Mouse (Mus musculus) layer of hippocampus, adult 8-10 months (tissue): ENCODE data around the gene Chd6. TPM values are rescaled to one million over a fixed set of nuclear protein-coding genes. Genes with fewer than 3 reads are reported as not detected.

ENCODE experiments used
- DNase-seq, 2 experiments: peaks; one replicate each; pipeline ENCODE4 v3.0.0; 2022; ENCODE audit warnings: low spot score in 2 of 2
- total RNA-seq, 4 experiments: library from RNA; stranded (reverse); gene quantifications; 2 replicates each; pipeline ENCODE4 v1.2.4; 2022

The Chd6 gene
- total RNA-seq, 4 experiments from 2014 or later: 56.4 to 73.8 (median 61.9) TPM

DNA sequence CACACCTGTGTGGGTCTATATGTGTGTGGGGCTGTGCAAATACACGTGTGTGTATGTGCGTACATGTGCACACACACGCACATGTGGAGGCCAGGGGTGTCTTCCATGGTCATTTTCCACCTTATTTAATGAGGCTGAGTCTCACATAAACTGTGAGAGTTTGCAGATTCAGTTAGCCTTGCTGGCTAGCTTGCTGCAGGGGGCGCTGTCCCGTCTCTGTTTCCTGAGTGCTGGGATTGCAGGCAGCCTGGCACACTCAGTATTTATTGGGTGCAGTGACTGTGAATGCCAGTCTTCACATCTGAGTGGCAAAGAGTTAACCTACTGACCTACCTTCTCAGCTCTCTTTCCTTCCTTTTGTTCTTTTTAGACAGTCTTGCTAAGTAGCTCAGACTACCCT lies 175.0 kb downstream of the Chd6 start:
- DNase-seq: no peak

DNA sequence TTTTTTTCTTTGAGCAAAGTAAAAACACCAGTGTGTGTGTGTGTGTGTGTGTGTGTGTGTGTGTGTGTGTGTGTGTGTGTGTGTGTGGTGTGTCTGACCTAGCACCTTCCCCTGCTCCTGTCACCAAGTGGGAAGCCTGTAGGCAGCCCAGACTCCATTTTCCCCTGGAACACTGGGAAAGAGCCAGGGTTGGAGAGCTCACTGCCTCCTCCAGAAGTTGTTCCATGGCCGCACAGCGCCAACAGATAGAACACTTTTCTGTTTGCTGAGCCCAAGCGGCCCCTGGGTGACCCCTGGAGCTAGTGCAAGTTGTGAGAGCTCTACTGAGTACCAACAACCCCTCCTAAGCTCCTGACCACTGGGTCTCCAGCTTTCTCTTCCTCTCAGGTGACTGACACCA lies 175.9 kb downstream of the Chd6 start:
- DNase-seq: no peak

DNA sequence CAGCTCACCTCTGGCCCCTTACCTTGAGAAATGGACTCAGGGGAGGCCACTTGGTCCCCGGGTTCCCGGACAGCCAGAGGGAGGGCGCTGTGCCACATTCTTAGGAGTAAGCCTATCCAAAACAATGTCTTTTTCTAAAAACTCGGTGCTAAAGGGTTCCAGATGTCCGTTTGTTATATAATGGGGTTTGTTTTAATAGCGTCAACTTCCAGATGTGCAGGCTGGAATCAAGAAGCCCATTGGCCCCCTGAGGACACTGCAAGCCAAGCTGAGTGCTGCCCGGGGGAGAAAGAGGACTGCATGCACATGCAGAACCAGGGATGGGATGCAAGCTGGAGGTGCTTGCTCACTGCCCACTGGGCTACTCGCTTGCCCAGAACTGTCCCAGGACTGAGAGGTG lies 176.6 kb downstream of the Chd6 start:
- no peak for DNase-seq

DNA sequence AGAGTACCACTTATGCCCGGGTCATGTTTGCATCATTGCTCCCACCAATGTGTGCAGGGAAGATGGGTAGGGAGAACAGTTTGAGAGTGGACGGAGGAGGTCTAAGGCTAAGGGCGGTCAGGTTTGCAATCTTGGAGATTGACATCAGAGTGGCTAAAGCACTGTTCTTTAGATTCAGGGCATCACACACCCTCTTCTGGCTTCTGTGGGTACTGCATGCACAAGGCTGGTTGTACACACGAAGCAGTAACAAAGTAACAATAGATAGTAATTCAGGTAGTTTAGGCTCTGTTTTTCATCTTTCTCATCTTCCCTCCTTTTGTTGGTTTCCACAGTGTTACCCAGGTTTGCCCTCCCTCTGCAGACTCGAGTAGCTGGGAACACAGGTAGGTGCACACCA lies 177.5 kb downstream of the Chd6 start:
- no peak for DNase-seq

DNA sequence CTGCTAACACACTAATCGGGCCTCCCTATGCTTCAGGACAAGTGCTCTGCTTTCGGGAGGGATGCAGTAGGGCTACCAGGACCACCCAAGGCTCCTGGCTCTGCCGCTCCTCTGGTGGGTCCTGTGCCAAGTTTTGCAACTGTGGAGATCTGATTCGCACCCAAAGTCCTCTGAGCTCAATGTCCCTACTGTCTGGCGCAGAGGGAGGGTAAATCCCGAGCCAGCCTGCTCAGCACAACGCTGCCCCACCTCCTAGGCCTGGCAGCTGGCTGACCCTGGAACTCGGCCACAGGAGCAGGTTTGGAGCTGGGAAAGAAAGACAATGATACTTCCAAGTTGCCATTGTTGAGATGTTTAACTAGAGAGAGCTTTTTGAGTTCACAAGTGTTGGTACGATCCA lies 183.7 kb downstream of the Chd6 start:
- DNase-seq: peak in 1 of 2 experiments; percentile 33

DNA sequence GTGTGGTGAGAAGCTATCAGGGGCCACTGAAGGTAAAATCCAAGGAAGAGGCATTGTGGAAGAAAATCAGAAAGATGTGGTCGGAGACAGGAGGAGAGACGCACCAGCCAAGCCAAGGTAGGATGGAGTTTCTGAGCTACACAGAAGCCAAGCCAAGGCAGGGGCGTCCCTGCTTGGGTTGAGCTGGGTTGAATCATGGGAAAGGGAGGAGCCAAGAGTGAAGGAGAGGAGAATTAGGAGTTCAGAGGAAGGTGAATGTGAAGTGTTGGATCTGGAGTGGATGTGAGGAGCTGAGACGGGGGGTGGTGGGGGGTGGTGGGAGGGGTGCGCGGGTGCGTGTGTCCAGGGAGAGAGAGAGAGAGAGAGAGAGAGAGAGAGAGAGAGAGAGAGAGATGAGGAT lies 187.6 kb downstream of the Chd6 start:
- no peak for DNase-seq

DNA sequence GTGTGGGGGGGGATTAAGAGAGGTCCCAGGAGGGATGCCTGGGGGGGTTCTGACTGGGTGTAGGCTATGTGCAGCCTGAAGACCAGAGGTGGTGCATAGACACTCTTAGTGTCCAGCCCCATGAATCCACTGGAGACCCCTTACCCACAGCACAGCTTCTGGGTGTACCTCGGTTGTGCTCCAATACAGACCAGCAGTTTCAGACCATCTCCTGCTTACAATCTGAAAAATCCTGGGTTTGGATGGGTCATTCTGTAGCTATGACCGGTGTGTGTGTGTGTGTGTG lies 190.0 kb downstream of the Chd6 start:
- DNase-seq: no peak

DNA sequence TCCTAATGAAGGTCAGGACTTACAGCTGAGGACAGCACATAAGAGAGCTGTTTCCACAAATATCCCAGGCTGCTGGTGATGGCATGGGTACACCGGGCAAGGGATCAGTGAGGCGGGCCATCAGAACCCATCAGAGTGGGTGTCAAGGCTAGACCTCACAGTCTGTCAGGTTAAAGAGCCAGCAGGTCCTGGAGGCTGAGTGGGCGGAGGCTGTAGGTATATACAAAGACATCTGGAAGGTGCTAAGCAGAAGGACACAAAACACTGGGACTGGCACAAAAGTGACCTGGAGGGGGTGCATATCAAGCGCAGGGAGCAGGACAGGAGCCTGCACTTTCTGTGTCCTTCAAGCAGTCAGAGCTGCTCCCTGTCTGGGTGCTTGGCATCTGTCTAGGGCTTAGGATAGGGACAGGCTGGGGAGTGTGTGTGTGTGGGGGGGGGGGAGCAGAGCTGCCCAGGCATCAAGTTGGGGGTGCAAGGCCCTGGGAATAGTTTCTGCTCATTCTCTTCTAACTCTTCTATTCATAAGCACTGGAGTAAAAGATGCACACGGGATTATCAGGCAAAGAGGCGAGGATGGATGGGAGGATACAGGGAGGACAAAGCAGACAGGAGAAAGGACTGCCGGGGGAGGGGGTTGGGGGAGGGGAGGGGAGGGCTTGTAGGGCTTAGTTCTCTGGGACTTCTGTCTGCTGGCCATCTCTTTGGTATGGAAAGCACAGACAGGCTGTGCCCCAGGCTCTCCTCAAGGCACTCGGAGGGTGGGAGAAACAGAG lies 190.5 kb downstream of the Chd6 start:
- no peak for DNase-seq

DNA sequence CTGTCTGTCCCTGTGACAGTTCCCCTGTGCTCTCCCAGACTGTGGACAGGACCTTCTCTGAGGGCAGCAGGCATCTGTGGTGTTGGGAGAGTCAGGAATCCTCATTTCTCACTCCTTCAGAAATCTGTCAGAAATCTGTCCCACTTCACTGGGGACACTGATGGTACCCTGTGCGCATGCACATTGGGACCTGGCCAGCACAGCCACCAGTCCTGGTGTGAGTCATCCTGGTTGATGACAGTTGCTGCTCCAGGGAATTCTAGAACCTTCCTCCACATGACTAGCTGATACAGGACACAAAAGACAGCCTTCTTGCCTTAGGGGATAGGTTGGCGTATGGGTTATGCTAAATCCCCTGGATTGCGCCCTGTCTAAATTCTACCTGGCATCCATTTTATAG lies 191.6 kb downstream of the Chd6 start:
- DNase-seq: no peak

DNA sequence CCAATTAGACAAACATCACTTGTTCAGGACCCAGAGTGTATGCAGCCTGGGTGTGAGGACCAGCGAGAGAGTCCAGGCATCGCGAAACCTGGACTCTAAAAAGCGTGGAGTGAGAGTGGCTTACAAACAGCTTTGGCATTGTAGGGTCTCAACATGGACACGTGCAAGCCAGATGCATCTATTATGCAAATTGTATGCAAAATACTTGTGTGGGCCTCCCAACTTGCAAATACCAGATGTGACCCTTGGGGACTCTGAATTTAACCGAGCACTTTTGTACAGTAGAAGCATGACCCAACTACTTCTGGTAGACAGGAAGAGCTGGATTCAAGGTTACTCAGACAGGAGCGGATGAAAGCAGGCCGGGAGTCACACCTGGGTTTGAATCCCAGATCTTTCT lies 192.2 kb downstream of the Chd6 start:
- no peak for DNase-seq

DNA sequence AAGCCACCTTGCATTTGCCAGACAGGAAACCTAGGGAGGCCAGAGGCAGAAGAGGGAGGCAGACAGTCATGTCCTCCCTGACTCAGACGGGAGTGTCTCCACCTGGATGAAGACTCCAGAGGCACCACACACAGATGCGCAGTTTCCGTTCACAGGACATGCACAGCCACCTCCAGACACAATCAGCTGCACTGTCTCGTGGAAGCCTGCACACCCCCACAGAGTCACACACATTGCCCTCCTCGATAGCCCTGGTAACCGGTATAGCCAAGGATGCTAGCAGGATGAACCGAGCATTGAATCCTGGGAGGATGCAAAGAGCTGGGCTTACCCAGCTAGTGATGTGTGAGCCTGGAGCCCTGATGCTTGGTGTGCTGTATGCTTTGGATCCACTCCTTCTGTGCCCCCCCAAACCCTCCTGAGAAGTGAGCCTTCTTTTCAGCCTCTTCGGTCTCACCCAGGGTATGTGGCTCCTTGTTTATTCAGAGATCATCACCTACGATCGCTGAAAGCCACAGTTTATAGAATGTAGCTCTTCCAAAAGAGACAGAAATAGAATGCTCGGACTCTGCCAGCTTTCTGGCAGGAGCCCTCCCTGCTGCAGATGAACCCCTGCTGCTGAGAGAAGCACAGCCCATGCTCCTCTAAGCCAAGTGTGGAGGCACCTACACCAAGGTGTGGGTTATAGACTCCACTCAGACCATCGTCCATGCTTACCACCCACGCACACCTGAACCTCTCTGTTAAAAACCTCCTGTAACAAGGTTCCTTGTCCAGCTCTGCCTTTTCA lies 192.9 kb downstream of the Chd6 start:
- no peak for DNase-seq

DNA sequence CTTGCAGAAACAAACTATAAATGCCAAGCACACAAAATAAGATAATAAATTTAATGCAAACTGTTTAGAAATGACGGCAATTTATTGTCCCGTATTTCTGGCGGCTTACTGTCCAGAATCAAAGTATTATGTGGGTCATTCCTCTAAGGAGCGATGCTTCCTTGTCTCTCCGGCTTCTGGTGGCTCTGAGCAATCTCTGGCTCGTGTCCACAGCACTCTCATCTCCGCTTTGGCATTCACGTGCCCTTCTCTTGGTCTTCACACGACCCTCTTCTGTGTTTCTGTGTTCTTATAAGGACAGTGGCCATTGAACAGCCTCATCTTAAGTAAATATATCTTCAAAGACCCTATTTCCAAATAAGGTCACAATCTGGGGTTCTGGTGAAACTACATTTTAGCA lies 194.2 kb downstream of the Chd6 start:
- no peak for DNase-seq

DNA sequence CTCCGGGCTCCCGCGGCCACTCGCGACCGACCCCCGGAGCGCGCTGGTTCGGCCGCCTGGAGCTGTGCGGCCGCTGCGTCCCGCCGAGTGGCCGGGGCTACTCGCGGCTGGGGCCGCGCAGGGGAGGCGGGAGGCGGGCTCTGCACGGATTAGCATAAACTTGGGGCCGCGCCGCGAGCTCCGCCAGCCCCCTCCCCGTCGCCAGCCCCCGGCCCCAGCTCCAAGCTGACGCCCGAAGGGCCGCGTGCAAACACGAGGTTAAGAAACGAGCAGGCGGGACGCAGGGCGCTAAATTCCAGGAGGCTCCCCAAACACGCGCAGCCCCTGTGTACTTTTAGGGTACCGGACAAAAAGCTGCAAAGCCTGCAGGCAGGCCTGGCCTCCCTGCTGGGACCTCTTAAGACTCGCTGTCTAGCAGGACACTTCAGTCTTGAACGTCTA lies 196.6 kb downstream of the Chd6 start, which contains the start of gene Emilin3:
Gene Emilin3, minus strand, starts transcription at position 98 of the 441 bp plus-strand sequence.
- no peak for DNase-seq

DNA sequence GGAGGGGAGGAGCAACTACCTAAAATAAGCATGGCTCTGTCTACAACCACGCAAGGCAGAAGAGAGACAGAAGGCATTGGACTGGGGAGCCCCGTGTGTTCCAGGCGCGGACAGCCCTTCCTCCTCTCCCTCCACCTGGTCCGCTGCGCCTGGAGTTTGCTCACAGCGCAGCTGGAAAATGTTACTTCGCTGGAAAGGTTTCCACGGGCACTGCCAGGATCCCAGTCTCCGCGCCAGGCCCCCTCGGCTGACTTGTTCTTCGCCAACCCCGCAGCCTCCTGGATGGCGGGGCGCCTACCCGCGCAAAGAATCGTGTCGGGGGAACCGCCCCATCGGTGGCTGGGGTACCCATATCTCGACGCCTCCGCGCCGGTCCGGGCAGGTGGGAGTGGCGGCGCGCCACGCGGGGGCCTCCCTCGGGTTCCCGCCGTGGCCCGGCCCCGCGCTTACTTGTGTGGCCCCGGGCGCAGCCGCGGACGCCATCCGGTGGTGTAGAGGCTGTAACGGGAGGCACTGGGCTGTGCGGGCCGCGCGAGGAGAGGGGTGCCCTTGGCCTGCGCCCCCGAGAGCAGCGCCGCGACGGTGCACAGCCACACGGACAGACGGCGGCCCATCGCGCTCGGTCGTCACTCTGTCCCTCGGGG lies 197.2 kb downstream of the Chd6 start:
- no peak for DNase-seq

DNA sequence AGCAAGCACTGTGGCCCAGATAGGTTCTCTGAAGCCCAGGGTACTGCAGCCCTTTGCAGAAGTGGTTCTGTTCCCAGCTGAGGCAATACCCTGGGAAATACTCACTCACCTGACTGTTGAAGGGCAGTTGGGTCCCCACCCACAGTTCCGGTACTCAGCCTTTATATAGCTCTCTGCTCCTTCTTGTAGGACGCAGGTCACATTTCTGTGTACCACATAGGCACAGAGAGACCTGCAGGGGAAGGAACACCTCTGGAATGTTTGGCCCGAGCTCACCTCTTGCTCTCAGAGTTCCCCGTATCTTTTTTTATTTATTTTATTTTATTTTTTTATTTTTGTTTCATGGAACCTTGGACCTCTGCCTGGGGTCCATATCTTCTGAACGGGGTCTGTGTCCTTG lies 198.2 kb downstream of the Chd6 start:
- no peak for DNase-seq

DNA sequence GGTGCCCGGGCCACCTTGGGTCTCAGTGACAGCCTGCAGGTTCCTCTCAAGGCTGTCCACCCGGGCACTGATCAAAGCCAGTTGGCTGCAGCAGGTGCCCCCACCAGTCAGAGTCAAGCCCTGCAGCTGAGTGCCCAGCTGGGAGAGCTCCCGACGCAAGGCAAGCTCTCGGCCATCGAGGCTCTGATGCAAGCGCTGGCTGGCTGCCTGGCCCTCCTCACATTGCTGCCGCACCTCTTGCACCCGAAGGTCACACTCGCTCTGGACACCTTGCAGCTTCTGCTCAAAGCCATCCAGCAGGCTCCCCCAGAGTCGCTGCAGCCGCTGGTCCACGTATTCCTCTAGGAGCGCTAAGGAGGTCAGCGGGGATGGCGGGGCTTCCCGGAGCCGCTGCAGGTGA lies 200.3 kb downstream of the Chd6 start:
- DNase-seq: no peak

DNA sequence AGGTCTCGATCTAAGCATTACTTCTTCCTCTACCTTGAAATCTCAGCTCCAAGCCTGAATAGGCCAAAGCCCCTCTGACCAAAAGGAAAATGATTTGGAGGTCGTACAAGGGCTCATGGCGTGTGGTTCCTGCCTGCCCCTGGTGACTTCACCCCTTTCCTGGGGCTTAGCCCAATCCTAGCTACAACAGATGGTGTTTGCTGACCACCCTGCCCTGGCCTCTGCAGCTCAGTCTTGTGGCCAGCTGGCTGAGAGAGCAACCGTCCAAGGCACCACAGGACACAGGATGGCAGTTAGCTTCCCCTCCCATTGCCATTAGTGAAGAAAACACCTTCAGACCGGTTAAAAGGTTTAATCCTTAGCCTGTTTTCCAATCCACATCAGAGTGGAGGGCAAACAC lies 202.8 kb downstream of the Chd6 start:
- no peak for DNase-seq

DNA sequence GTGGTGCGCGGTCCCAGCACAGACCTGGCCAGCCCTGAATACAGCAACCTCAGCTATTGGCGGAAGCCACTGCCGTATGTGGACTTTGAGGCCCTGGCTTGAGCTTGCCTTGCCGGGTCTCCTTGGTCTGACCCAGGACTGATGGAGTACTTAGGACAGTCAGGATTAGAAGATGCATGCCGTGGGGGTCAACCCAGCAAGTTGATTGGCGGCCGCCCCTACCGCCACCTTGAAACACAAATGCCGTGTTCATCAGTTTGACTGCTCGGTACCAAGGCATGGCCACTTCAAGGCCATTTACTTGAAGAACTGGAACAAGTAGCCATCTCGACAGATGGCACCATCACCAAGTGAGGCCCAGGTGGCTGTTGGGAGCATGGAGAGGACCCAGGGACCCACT lies 203.6 kb downstream of the Chd6 start:
- no peak for DNase-seq

DNA sequence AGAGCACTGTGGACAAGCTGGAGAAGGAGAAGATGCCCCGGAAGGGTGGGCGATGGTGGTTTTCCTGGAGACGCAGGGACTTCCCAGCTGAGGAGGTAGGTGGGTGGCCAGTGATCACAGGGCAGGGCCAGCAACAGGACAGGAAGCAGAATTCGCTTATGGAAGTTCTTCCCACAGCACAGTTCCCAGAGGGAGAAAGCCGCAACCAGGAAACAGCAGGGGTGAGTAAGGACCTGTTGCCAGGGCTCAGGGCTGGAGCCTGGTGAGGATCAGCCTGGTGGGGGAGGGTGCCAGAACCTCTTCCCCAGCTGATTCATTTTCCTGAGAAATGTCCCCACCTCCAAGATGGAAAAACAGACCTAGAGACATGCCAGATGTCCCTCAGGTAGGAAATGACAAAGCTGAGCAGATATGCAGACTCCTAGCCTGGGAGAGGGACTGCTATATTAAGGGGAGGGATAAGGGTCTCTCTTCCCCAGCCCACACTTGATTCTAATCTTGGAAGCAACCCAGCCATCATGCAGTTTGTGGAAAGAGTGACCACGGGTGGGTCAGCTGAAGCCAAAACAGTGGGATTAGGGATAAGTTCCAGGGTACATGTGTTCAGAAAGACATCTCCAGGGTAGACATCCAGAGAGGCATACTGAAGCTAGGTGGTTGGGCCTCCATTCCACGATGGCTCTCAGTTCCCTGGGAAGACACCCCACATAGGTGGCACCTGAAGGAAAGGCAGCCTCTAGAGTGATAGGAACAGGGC lies 207.0 kb downstream of the Chd6 start:
- no peak for DNase-seq
